Mouse (Mus musculus): ENCODE data around the gene Hnrnpa2b1.

GRCm38 (mm10) chr6:51479136-51479731 is 9.5 kb upstream of the Hnrnpa2b1 start:
- no peak for TF ChIP-seq ZC3H11A (IDR thresholded peaks at IDR 0.05; ENCODE audit: borderline replicate concordance, low read depth, low read length)
- TF ChIP-seq HCFC1 (IDR thresholded peaks at IDR 0.05; ENCODE audit: borderline replicate concordance, insufficient read depth, low read length): no peak

All from ES-E14 (cell line).